Mouse (Mus musculus): Measurements from ENCODE around the gene Thrap3.
"Not testable (repeated sequence)": the region's sequence is repeated elsewhere in the genome, so short reads cannot be mapped to it uniquely, and the experiment has no call there.

Thrap3 gene

GRCm38 (mm10) chr4:126165092-126165491 lies 37.5 kb downstream of the Thrap3 start:
- DNase-seq (ENCODE audit: low read depth, low spot score): not testable (repeated sequence)

DNA sequence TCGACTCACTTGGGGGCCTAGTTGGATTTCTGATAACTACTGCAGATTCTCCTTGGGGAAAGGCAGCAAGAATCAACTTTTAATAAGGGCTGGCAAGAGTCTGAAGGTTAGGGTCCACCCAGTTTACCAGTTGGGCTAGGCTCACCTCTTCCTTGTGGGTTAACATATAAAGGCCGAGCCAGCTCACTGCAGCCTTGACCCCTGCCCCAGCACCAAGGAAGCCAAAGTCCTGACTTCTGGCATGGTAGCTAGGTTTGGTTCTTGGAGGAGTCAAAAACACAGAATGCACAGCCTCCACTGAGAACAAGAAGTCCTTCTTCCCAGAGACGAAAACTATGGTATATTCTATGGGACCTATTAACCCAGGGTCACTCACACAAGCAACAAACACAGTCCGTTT lies 38.9 kb downstream of the Thrap3 start:
- no peak for DNase-seq (ENCODE audit: low read depth, low spot score)

GRCm38 (mm10) chr4:126163067-126163659 lies 39.4 kb downstream of the Thrap3 start, which contains the start of gene Sh3d21:
Gene Sh3d21, minus strand, starts transcription at chr4:126163491.
- peak; percentile 74 for DNase-seq (ENCODE audit: low read depth, low spot score)

DNA sequence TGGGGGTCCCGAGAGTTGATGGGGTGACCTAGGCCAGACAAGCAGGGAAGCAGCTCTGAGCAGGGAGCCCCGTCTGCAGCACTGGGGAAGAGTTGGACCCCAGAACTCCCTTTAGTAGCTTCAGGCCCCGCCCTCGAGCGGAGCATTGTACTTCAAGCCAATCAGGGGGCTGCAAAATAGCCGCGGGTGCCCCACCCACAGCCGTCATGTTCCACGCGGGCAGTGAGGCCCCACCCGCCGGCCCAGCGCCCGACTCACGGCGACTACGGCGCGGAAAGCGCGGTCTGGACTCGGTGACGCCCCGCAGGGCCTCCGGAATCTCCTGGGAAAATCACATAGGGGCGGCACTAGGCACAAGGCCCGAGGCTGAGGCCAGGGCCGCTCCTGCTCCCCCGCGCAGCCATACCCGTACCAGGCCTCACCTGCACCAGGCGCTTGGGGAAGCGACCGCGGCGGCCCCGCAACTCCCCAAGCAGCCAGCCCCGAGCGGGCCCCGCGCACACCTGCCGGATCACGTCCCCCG lies 40.0 kb downstream of the Thrap3 start:
- peak; percentile 93 for DNase-seq (ENCODE audit: low read depth, low spot score)

DNA sequence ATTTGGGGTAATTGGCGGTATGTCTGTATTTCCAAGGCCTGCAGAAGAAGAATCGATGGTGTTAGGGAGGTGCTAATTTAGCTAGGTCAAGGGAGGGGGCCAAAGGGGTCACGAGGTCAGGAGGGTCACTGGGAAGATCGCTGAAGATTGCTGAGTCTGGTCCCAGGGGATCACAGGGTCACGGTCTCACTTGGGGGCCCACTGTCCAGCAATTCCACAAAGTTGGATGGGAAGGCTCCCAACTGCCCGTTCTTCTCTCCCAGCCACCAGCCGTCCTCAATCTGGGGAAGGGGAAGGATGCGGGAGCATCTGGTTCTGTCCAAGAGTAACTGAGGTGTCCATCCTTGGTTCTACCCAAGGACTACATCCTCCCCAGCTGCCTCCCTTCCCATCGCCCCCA lies 40.6 kb downstream of the Thrap3 start:
- DNase-seq (ENCODE audit: low read depth, low spot score): no peak

GRCm38 (mm10) chr4:126161456-126161855 lies 41.1 kb downstream of the Thrap3 start:
- DNase-seq (ENCODE audit: low read depth, low spot score): no peak

DNA sequence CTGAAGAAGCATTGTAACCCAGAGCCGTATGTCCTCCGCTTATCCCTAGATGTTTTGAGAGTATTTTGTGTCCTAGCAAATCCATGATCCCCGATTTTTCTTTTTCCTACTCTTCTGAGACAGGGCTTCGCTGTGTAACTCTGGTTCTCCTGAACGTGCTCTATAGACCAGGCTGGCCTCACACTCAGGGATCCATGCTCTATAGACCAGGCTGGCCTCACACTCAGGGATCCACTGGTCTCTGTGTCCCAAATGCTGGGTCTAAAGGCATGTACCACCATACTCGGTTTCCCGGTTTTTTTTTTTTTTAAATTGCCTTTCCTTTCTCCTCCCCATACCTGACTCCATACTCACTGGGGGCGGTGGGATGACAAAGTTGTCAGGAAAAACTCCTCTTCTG lies 41.6 kb downstream of the Thrap3 start:
- DNase-seq (ENCODE audit: low read depth, low spot score): no peak

GRCm38 (mm10) chr4:126159455-126159854 lies 43.1 kb downstream of the Thrap3 start:
- DNase-seq (ENCODE audit: low read depth, low spot score): no peak

DNA sequence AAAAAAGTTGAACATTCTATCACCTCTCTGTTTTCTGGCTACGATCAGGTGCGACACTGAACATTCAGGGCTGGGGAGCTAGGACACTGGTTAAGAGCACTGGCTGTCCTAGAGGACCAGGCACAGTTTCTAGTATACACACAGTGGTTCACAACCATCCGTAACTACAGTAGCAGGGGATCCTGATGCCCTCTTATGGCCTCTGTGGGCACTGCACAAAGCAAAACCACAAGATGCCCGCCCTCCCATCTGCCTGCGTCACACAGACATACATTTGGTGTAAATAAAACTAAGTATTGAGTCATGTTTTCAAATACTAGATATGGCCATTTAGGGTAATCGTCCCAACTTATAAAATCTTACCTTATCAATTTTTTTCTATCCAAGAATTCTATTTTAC lies 45.0 kb downstream of the Thrap3 start:
- peak; percentile 72 for DNase-seq (ENCODE audit: low read depth, low spot score)

- DNase-seq (ENCODE audit: low read depth, low spot score): peak; percentile 88
Observed at GRCm38 (mm10) chr4:126156617-126157016, 45.9 kb downstream of the Thrap3 start.

GRCm38 (mm10) chr4:126155869-126156268 lies 46.7 kb downstream of the Thrap3 start:
- no peak for DNase-seq (ENCODE audit: low read depth, low spot score)

GRCm38 (mm10) chr4:126155183-126155582 lies 47.4 kb downstream of the Thrap3 start:
- DNase-seq (ENCODE audit: low read depth, low spot score): no peak

- DNase-seq (ENCODE audit: low read depth, low spot score): no peak
Observed at GRCm38 (mm10) chr4:126152864-126153263, 49.7 kb downstream of the Thrap3 start.

DNA sequence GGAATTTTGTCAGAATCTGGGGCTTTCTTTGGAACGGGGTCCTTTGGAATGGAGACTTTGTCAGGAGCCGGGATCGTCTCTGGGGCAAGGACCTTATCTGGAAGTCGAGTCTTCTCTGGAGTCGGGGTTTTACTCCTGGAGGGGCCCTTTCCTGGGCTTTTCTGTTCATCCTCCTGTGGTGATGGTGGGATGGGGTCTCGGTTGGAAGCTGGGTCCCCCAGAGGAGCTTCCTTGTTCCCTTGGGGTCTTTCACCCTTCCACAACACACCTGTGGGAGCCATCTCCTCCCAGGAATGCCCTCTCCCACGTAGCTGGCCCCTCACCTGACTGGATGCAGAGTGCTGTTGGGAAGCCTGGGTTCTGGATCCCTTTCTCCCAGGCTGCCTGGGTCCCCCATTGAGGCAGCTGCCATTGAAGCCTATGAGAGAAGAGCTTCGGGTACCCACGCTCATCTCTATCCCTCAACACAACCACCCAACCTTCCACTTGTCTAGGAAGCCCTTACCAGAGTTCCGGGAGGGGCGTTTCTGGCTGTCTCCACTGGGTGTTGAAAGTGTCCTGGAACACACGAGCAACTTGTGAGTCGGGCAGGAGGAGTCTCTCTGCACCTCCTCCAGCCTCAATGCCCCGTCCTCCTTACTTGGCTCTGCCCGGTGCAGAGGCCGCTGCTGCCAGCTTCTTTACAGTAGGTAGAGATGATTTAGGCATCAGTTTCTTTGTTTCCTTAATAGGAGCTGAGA lies 50.7 kb downstream of the Thrap3 start:
- DNase-seq (ENCODE audit: low read depth, low spot score): no peak

DNA sequence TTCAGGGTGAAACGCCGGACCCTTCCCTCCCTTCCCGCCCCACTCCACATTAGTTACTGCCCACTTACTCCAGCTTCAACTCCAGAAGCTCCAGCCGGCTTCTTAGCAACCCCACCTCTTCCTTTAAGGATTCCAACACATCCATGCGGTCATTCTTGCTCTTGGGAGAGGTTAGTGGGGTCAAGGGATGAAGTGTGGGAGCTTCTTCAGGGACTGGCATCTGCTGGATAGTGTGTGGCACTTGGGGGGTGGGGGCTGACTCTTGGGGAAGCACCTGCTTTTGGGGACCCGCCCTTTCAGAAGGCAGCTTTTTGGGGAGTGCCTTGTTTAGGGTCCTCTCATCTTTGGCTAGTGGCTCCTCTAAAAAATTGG lies 51.6 kb downstream of the Thrap3 start:
- no peak for DNase-seq (ENCODE audit: low read depth, low spot score)

GRCm38 (mm10) chr4:126150297-126150948 lies 52.1 kb downstream of the Thrap3 start:
- DNase-seq (ENCODE audit: low read depth, low spot score): peak; percentile 96

GRCm38 (mm10) chr4:126149798-126150197 lies 52.8 kb downstream of the Thrap3 start:
- peak; percentile 49 for DNase-seq (ENCODE audit: low read depth, low spot score)

DNA sequence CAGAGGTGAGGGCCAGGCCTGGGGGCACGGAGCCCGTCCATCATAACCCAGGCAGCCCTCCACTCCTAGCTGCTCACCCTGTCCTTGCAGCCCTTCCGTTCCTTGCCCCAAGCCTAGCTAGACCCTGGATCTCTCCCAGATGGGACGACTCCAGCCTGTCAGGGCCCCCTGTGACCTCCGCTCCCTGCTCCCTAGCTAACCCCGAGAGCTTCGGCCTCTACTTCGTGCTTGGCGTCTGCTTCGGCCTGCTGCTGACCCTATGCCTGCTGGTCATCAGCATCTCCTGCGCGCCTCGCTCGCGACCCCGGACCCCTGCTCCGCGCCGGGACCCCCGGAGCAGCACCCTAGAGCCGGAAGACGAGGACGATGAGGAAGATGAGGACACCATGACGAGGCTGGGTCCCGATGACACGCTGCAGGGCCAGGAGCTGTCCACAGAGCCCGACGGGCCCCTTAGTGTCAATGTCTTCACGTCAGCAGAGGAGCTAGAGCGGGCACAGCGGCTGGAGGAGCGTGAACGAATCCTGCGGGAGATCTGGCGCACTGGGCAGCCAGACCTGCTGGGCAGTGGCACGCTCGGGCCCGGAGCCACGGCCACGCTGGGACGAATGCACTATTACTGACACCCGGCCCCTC lies 53.4 kb downstream of the Thrap3 start:
- DNase-seq (ENCODE audit: low read depth, low spot score): no peak

GRCm38 (mm10) chr4:126148161-126148961 lies 54.2 kb downstream of the Thrap3 start:
- DNase-seq (ENCODE audit: low read depth, low spot score): peak; percentile 94

GRCm38 (mm10) chr4:126147533-126148160 lies 54.9 kb downstream of the Thrap3 start, which contains the start of gene Eva1b:
Gene Eva1b, plus strand, starts transcription at chr4:126147744.
- peak; percentile 79 for DNase-seq (ENCODE audit: low read depth, low spot score)
